Mouse (Mus musculus) embryonic fibroblast, embryonic 13.5 days (primary cell): ENCODE measurements around the gene Rassf3. TPM values are rescaled to one million over a fixed set of nuclear protein-coding genes. Genes with fewer than 3 reads are reported as not detected.

Experiments used
- H3K27ac ChIP-seq: 2 replicates; pipeline ENCODE4 v1.5.1; 2012; ENCODE audit warnings: low read length, control low read depth, inconsistent platforms; ENCODE audit not compliant: insufficient read depth
- H3K4me1 ChIP-seq: 2 replicates; pipeline ENCODE4 v1.6.1; 2011; ENCODE audit warnings: low read length; ENCODE audit not compliant: control insufficient read depth, insufficient read depth
- H3K4me3 ChIP-seq: 2 replicates; pipeline ENCODE4 v1.5.1; 2011; ENCODE audit warnings: mild to moderate bottlenecking, control low read depth, low read length; ENCODE audit not compliant: insufficient read depth
- CTCF ChIP-seq: IDR thresholded peaks from 2 replicates; pipeline ENCODE4 v1.5.1; 2011; ENCODE audit warnings: mild to moderate bottlenecking, control low read depth, low read length, moderate library complexity, borderline replicate concordance; ENCODE audit not compliant: insufficient read depth
- POLR2A ChIP-seq: IDR thresholded peaks from 2 replicates; pipeline ENCODE4 v1.6.1; 2011; ENCODE audit warnings: low read depth, mild to moderate bottlenecking, control low read depth, low read length, moderate library complexity
- polyA plus RNA-seq: library from polyadenylated mRNA; stranded (reverse); fragments of >200 nt; gene quantifications from 2 replicates; pipeline ENCODE4 v1.2.4, GENCODE M21; 2011; ENCODE audit warnings: low read depth; ENCODE audit not compliant: missing spikeins, insufficient read length

Rassf3 gene
- polyA plus RNA-seq, 1 experiment, result 18.0 TPM

DNA sequence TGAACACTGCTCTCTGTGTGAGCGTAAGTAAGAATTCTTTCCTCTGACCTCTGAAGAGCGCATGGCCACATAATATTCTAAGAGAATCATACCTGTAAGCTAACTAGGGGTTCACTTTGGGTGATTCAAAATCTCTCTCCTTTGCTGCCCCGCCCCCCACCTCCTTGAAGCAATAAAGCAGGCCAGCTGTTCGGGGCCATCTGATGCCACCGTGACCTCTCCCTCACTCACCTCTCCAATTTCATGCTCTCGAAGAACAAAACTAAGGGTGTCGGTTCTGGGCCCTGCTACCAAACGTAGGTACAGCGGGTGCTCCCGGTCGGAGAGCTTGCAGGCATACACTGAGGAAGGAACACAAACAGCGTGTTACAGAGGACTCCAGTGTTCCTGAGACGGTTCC lies 62.0 kb downstream of the Rassf3 start:
- H3K4me3 ChIP-seq, result no peak overlapping the region
- no peak overlapping the region for H3K27ac ChIP-seq
- TF ChIP-seq CTCF (no peak), POLR2A (no peak)
- no peaks in the 10 kb centered on the region for H3K4me1 ChIP-seq

DNA sequence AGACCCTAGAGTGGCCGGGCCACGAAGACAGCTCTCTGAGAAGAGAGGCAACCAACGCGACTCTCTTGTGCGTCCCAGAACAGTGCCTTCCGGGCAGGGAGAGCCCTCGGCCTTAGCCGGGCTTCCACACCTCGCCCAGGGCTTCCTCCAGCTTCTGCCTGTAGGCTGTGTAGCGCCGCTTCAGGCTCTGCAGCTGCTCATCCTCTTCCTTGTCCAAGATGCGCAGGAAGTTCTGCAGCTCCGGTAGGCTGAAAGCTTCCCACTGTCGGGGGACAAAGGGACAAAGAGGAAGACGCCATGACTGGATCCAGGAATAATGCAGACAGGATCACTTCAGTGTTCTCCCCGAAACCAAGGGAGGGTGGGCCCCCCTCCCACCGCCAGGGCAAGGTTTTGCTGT lies 63.3 kb downstream of the Rassf3 start:
- H3K4me3 ChIP-seq, result no peak overlapping the region
- no peak for TF ChIP-seq POLR2A
- no peak for TF ChIP-seq CTCF
- H3K27ac ChIP-seq, result no peak overlapping the region
- no peaks in the 10 kb centered on the region for H3K4me1 ChIP-seq

DNA sequence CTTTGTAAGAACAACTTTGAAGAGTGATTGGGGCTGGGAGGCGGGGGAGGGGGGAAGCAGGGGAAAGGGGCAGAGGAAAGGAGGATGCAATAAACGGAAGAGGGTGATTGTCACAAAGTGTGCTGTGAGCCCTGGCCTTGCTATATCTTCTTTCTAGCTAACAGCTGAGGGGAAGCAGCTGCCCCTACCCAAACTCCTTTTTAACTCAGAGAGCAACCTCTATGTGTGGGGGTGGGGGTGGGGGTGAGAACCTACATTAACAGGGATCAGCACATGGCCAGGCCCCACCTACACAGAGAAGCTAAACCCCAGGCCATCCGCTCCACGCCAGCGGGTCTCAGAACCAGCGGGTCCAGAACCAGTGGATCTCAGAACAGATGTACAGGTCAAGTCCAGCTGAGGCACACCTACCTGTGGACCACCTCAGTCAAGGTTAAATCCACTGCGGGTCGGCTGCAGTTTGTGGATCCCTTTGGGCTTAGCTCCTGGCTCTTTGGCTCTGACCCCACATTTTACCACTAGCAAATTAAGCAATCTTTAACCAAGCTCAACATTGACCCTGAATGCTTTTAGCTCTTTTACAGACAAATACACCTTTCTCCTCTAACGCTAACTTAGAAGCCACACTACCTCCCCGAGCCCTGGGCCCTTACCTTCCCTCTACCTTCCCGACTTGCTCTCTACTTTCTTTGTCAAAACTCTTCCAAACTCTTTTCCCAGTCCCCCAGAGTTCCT lies 64.3 kb downstream of the Rassf3 start:
- Histone ChIP-seq H3K4me1 (no peaks in the 10 kb centered on the region), H3K27ac (no peak overlapping the region)
- TF ChIP-seq POLR2A (no peak), CTCF (no peak)

DNA sequence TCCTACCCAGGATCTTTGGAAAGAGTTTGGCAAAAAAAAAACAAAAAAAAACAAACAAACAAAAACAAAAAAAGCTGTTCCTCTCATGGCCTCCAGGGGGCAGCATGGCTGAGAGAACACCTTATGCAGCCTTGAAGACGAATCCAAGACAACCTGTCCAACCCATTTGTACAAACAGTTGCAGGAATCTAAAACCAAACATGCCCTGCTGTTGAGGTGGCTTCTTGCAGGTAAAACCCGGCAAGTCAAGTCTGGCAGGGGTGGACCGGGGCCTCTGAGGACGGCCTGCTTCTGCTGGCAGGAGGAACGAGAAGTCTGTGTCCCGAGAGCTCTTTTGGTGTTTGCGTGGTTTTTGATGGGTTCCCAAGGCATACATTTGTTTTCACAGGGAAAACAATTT lies 66.4 kb downstream of the Rassf3 start:
- TF ChIP-seq CTCF, result peak; percentile 50; the same call in 1 of the 2 replicates
- TF ChIP-seq POLR2A, result no peak
- H3K27ac ChIP-seq, result no peak overlapping the region
- no peak overlapping the region for H3K4me3 ChIP-seq
- H3K4me1 ChIP-seq, result no peaks in the 10 kb centered on the region

More for the DNA sequence above, 64.3 kb downstream of the Rassf3 start:
- H3K4me3 ChIP-seq, result no peak overlapping the region

DNA sequence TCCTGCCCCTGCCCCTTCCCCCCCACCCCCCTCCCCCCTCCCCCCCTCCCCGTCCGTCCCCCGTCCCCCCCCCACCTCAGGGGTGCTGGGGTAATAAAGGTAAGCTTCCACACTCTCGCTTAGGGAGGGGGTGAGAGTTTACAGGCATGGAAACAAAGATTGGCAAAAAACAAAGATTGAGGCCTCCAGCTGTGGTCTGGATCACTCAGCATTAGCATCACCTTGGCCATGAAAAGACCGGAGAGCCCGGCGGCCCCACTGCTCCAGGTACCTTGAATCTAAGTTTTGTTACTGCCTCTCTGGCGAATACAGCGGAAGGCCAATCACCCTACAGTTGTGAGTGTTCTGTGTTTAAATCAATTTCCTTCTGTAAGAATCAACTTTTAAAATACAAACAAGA lies 72.2 kb downstream of the Rassf3 start:
- no peaks in the 10 kb centered on the region for H3K4me1 ChIP-seq

DNA sequence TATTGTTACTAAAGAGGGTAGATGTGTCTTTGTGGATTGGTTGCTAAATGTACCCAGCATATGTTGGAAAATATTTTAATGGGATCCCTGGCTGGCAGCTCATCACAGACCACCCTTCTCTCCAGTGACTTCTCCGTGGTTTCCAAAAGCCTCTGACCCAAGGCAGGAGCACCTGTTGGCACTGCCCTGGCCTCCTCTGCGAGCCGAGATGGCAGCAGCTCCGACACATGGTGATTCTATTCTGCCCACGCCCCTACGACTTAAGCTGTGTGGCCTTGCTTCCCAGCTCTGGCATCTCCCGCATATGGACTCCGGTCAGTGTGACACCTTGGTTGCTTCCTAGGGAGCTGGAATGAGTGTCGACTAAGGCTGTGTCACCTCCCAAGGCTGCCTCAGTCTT lies 73.0 kb downstream of the Rassf3 start:
- H3K4me3 ChIP-seq, result no peak overlapping the region
- H3K27ac ChIP-seq, result no peak overlapping the region
- TF ChIP-seq POLR2A (no peak), CTCF (no peak)
- H3K4me1 ChIP-seq, result no peaks in the 10 kb centered on the region

More for the DNA sequence above, 72.2 kb downstream of the Rassf3 start:
- H3K4me3 ChIP-seq, result no peak overlapping the region
- H3K27ac ChIP-seq, result no peak overlapping the region
- TF ChIP-seq CTCF, result no peak
- no peak for TF ChIP-seq POLR2A

DNA sequence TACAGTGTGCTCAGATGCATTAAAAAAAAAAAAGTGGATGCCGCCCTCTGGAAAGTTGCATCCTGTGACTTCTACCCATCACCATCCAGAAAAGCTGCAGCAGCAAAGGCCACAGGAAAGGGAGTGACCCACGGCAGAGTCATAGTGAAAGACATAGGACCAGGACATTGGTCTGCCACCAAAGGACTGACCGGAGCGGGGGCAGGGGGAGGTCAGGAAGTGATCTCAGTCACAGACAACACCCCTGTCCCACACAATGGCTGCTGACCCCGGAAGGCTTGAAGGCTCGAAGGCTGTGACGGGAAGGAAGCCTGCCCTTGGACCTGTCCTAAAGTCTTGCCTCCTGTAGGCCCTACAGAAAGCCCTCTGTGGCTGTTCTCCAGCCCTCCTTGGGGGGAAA lies 75.1 kb downstream of the Rassf3 start:
- Histone ChIP-seq H3K27ac (no peak overlapping the region), H3K4me1 (no peaks in the 10 kb centered on the region), H3K4me3 (no peak overlapping the region)
- TF ChIP-seq CTCF (no peak), POLR2A (no peak)

DNA sequence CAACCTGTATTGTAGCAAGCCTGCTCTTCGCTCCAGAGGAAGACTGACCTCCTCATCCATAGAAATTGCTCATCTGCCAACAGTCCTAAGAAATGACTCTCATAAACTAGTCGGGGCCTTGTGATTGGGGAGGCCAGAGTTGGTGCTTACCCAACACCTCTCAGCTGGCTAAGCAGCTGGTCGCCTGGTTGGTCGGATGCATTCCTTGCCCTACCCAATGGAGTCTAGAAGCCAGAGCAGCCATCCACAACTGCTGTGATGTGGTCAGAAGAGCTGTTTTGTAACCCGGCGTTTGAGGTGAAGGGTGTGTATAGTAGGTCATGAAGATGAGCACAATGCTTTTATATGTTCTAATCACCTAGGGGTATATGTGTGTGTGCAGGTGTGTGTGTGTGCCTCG lies 77.5 kb downstream of the Rassf3 start:
- Histone ChIP-seq H3K27ac (no peak overlapping the region), H3K4me3 (no peak overlapping the region)

DNA sequence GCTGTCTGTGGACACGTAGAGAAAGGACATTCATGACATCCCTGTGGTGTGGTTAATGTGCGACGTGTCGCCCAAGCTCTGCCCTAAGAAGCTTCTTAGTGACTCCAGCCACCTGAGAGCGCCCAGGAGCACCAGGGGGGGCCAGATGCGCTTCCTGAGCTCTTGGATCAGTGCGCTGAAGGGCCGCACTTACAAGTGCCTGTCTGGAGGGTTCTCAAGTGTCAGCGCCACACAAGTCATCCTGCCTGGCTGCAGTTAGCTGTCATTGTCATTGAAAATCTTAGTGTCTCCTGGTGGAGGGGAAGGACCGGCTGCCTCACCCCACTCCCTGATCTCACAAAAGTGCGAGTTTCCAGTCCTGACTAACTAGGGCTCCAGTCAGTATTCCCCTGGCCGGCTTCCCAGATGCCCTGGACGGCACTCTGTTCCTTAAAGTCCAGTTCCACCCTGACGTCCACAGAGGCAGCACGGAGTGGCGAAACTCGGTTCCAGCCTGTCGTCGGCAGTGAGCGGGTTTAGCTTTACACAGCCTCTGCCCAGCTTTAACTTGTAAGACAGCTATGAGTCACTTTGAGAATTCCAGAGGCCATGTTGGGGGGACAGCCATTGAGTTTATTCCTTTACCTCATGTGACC lies 80.5 kb downstream of the Rassf3 start:
- no peaks in the 10 kb centered on the region for H3K4me1 ChIP-seq
- H3K27ac ChIP-seq, result no peak overlapping the region
- no peak for TF ChIP-seq POLR2A
- H3K4me3 ChIP-seq, result no peak overlapping the region

More for the DNA sequence above, 77.5 kb downstream of the Rassf3 start:
- TF ChIP-seq POLR2A (no peak), CTCF (no peak)
- H3K4me1 ChIP-seq, result no peaks in the 10 kb centered on the region

DNA sequence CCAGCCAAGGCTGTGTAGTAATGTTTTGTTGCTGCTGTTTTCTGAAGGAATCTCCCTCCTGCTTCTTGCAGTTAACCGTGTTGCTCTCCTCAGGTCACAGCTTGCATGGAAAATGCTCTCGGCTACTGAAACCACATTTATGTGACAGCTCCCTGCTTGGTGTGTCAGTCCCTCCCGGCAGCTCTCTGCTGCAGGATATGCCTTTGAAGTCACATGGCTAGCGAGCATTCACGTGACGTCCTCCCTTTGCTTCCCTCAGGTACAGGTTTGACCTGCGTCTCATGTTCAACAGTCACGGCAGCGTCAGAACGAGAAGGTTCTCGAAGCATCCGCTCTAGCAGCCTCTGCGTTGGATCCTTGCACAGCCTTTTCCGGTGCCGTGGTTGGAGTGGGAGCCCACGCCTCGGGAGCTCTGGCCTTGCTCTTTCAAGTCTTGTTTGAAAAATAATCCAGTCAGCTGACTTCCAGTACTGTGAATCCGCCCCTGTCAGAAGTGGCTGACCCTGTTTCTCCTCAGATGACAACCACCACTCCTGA lies 81.3 kb downstream of the Rassf3 start:
- no peaks in the 10 kb centered on the region for H3K4me1 ChIP-seq
- no peak overlapping the region for H3K4me3 ChIP-seq
- no peak overlapping the region for H3K27ac ChIP-seq
- TF ChIP-seq CTCF (no peak), POLR2A (no peak)

DNA sequence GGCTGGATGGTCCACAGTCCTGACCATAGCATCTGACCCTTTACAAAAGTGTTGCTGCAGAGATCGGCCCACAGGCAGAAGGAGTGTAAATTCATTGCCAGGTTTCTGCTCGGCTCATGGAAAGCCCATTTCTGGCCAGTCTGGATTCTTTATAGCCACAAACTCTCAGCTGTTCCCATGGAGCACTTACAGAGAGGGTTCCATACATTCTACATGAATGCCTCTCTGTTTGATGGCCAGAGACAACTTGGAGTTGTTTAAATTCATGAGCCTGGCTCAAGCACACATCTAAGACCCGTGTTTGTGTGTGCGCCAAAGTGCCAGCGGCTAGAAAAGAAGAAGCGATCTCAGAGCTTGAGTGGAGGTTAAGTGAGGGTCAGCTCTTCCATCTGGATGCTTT lies 81.9 kb downstream of the Rassf3 start:
- no peak overlapping the region for H3K27ac ChIP-seq
- H3K4me1 ChIP-seq, result no peaks in the 10 kb centered on the region
- H3K4me3 ChIP-seq, result no peak overlapping the region
- TF ChIP-seq CTCF (no peak), POLR2A (no peak)
